Mouse (Mus musculus): ENCODE results near the gene Fbxw16.
"Not testable (repeated sequence)": the region's sequence is repeated elsewhere in the genome, so short reads cannot be mapped to it uniquely, and the experiment has no call there.

The Fbxw16 gene

DNA sequence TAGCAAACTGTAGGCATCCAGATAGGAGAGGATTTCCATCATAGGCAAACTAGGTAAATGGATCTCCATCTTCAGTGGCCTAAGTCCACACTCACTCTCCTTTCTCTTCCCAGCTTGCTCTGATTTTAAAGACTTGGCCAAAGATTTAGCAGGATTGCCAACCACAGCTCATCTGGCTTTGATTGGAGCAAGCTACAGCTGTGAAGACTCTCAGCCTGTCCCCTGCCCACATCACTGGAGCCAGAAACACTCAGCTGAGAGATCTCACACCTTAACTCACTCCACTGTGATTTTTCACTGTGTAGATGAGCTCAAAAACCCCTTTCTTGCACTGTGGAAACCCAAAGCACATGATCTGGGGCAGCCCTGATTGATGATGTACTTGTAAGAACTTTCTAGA lies at the start of gene Fbxw16:
TSS of gene Fbxw16 (minus strand) at position 101 of the 400 bp plus-strand sequence.
- no peak for DNase-seq (ENCODE audit: low spot score in 2 of 2)

DNA sequence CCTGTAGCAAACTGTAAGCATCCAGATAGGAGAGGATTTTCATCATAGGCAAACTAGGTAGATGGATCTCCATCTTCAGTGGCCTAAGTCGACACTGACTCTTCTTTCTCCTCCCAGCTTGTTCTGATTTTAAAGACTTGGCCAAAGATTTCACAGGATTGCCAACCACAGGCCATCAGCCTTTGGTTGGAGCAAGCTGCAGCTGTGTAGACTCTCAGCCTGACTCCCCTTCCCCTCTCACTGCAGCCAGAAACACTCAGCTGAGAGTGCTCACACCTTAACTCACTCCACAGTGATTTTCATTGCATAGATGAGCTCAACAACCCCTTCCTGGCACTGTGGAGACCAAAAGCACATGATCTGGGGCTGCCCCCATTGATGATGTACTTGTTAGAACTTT lies 46.8 kb upstream of the Fbxw16 start, which contains the start of gene Fbxw19:
TSS of gene Fbxw19 (minus strand) at position 101 of the 400 bp plus-strand sequence.
- DNase-seq (ENCODE audit: low spot score in 2 of 2), result not testable (repeated sequence)

DNA sequence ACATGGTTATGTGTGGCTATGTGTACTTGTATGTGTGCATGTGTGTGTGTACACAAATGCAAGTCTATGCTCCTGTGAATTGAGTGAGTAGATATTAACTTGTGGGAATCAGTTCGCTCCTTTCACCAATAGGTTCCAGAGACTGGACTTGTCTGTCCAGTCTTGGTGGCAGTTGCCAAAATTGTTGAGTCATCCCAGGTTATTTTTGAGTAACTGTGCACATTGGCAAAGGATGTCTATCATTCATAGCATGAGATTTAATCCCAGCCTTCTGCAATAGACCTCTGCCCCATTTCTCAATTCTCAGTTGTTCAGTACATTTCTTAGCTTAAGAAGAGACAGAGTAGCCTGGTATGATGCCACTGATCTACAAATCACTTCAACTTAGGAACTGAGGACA lies 16.0 kb downstream of the Fbxw16 start:
- DNase-seq (ENCODE audit: low spot score in 2 of 2), result no peak

DNA sequence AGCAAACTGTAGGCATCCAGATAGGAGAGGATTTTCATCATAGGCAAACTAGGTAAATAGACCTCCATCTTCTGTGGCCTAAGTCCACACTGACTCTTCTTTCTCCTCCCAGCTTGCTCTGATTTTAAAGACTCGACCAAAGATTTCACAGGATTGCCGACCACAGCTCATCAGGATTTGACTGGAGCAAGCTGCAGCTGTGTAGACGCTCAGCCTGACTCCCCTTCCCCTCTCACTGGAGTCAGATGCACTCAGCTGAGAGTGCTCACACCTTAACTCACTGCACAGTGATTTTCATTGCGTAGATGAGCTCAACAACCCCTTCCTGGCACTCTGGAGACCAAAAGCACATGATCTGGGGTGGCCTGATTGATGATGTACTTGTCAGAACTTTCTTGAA lies 44.7 kb downstream of the Fbxw16 start, which contains the start of gene Fbxw22:
TSS of gene Fbxw22 (minus strand) at position 101 of the 400 bp plus-strand sequence.
- not testable (repeated sequence) for DNase-seq (ENCODE audit: low spot score in 2 of 2)

Data from right cerebral cortex, postnatal 10 days (tissue).